Mouse (Mus musculus): ENCODE data around the gene Nfkbil1.

Nfkbil1 gene

DNA sequence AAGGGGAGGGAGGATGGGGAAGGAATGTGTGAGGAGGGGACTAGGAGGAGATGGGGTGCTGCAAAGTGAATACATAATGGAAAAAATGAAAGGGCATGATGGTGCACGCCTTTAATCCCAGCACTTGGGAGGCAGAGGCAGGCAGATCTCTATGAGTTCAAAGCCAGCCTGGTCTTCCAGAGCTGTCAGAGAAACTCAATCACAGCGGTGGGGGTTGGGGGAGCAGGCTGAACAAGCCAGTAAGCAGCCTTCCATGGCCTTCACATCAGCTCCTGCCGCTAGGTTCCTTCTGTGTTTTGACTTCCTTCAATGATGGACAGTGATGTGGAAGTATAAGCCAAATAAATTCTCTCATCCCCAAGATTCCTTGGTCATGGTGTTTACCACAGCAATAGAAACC, 19.7 kb upstream of the Nfkbil1 start:
- intact Hi-C loops (cut with DNase I), result no loop called here

DNA sequence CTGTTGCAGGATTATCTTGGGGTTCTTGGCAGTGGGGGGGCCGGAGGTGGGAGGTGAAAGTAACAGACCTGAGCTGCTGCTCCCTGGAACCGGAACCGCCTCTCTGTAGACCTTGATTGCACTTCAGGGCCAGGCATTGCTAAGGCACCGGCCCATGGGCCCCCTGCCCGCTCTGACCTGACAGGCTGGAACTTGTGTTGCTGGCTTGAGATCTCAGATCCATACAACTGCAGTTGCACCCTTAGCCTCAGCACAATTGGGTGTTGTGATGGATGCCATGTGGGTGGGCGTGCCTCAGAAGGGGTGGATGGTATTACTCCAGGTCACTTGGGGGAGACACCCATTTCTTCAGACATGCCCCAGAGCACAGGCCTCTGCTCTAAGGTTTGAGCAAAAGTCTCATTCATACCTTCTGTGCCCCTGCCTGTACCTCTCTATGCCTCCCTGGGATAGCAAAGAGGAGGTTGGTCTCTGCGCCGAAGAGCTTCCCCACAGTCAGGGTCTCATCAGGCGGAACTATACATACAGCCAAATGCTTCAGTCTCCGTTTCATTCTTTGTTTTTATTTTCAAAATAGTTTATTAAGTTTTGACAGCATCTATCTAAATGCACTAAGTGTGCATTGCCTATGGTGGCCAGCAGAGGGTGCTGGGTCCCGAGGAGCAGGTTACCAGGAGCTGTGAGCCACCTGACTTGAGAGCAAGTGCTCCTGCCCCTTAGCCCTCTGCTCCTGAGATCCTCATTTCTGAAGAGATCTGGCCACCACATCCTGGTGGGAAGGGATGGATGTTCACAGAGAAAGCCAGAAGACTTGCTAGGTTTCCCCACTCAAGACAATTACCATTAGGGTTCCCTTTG, 18.9 kb upstream of the Nfkbil1 start:
- intact Hi-C loops (cut with DNase I), result no loop called here

DNA sequence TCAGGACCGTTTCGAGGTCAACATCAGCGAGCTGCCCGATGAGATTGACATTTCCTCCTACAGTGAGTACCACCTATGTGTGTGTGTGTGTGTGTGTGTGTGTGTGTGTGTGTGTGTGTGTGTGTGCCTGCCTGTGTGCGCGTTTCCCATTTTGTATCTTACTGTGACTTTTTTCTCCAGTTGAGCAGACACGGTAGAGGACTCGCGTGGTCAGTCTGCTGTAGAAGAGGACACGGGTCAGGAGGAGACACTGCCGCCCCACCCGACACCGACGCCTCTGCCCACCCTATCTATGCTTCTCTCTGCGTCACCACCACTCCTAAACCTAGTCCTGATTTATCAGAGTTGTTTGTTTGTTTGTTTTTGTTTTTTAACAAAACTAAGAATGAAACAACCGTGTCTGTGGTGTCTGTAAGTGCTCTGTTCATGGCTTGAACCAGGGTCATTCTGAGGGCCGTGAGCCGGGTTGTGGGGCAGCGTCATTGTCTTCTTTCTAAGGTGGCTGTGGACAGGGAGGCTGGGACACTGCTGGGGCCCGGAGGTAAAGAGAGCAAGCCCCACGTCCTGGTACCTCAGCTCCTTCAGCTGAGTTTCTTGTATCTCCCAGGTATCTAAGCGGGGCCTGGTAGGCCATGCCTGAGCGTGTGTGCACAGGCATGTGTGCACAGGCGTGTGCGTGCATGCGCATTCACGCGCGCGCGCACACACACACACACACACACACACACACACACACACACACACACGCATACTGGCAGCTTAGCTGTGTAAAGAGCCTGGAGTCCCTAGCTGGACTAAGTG, 17.9 kb upstream of the Nfkbil1 start:
- intact Hi-C loops (cut with DNase I), result no loop called here

DNA sequence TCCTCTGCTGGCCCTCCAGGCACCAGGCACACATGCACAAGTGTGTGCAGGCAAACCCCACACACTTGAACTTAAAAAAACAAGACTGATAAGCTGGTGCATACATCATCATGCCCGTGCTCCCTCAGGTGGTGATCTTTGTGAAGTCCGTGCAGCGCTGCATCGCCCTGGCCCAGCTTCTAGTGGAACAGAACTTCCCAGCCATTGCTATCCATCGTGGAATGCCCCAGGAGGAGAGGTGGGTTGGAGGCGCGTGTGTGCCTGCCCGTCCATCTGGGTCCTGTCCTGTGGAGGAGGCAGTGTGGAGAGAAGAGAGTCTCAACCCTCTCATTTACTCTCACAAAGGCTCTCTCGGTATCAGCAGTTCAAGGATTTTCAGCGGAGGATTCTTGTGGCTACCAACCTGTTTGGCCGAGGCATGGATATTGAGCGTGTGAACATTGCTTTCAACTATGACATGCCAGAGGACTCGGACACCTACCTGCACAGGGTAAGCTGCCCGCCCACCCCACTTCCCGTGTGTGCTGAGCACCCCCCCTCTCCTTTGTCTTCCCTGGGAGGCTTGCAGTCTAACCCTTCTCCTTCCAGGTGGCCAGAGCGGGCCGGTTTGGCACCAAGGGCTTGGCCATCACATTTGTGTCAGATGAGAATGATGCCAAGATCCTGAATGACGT, 17.2 kb upstream of the Nfkbil1 start:
- intact Hi-C loops (cut with DNase I), result no loop called here

DNA sequence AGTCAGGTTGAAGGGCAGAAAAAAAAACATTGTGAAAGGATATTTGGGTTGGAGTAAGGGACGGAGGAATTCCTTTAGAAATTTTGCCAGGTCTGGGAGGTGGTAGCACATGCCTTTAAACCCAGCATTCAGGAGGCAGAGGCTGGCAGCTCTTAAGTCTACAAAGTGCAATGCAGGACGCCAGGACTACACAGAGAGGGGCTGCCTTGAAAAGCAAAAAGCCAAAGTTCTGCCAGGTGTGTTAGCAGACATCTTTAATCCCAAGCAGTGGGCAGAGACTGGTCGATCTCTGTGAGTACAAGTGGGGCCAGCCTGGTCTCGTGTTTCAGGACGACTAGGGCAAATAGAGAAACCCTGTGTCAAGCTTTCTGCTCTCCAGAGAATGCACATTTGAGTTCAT, 16.4 kb upstream of the Nfkbil1 start:
- intact Hi-C loops (cut with DNase I), result no loop called here

DNA sequence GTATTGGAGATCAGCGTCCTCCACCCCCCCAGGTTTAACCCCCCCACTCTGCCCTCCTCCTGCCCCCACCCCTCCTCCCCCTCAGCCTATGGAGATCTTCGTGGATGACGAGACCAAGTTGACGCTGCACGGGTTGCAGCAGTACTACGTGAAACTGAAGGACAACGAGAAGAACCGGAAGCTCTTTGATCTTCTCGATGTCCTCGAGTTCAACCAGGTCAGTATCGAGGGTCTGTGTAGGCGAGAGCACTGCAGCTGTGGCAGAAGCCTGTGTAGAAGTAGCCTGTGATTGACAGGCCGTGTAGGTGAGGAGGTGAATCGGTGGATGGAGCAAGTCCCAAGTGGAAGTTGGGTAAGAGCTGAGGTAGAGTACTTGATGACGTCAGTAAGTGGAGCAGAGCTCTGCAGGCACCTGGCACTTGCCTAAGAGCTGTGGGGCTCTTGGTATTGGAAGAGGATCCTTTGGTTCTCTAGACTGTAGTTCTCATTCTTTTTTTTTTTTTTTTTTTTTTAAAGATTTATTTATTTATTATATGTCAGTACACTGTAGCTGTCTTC, 15.6 kb upstream of the Nfkbil1 start:
- intact Hi-C loops (cut with DNase I), result no loop called here

DNA sequence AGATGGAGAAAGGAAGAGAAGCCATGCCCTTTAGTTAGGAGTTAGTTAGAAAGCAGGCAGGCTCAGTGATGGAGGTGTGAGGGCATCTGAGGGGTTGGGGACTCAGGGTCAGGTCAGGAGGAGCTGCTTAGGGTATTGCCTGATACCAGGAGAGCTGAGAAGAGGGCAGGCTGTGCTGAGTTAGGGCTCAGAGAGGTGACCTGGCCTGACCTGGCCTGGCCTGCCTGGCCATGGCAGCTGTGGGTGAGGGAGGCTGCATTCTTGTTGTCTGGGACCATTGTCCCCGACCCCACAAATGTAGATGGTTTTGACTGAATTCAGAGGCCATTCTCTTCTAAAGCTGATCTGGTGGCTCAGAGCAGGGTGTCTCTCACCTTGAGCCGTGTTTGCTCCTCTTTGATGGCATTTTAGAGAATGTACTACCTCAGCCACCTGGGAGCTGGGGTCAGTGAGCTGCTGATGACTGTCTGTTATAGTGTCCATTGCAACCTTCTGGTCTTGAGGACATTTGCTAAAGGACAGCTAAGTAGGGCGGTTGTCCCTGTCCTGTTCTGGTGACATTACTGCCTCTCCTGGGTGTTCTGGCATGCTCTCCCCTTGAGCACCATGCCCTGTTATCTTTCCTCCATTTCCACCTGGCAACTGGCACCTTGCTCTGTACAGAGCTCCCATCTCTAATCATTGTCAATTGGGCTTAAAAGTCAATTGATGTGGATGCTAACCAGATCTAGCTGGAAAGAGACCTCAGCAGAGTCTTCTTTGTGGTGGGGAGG, 14.9 kb upstream of the Nfkbil1 start:
- intact Hi-C loops (cut with DNase I), result no loop called here

DNA sequence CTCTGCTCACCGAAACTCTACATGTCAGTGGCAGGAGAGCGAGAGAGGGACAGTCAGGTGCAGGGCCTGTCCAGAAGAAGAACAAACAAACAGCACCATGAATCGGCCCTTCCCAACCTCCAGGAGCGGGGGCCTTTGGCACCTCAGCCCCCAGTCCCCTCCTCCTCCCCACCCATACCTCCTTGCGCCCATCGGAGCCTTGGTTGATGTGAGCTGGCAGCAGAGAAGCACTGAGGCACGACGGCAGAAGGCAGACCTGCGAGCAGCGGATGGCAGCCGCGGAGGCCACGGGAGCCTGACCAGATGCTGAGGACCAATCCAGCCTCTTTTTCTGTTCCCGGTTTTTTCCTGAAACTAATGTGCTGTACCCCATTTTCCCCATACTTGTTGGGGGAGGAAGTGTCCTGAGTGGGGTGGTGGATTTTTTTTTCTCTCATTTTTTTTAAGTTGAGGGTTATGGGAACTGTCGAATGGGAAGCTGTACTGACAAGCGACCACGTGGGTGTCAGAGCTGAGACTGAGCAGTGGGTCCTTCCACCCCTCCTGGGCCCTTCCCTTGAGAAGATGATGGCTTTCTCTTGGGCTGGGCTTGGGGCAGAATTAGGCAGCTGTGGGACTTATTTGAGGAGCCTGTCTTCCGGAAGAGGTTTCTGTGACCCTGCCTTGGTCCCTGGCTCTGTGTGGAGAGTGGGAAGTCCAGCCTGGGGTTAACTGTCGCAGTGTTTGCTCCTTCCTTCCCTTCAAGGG, 14.0 kb upstream of the Nfkbil1 start:
- intact Hi-C loops (cut with DNase I), result loop anchor here (5.0 kb wide), 1 partner anchor 43 kb away; no protein-coding TSS in a partner anchor

DNA sequence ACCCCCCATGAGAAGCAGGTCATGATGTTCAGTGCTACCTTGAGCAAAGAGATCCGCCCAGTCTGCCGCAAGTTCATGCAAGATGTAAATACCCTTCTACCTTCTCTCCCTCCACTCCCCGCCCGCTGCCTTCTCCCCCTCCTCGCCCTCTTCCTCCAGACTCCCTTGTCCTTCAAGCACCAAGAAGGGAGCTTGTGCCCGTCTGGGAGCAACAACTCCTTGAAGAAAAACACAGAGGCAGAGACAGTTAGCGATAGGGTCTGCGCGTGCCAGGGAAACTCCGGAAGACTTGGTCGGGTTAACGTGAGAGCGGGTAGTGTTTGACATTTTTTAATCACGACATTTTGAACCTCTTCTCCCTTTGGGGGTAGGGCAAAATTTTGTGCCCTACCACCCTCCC, 13.4 kb upstream of the Nfkbil1 start:
- intact Hi-C loops (cut with DNase I), result loop anchor here (5.0 kb wide), 1 partner anchor 43 kb away; no protein-coding TSS in a partner anchor

DNA sequence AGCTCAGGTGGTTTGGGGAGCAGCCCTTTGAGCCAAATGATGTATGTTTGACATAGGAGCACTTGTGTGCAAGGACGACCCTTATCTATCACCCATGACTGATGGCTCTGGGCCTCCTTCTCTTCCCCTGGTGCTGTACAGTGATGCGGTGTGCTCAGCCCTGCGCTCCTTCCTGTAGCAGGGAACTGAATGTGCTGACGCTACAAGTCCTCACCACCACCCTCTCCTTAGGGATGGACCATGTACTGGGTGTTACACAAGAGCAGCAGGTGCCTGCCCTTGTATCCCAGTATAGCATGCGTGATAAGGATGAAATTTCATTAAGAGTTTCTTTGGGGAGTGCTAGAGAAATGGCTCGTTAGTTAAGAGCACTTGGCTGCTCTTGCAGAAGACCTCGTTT, 11.6 kb upstream of the Nfkbil1 start:
- intact Hi-C loops (cut with DNase I), result loop anchor here (5.0 kb wide), 1 partner anchor 45 kb away; no protein-coding TSS in a partner anchor

DNA sequence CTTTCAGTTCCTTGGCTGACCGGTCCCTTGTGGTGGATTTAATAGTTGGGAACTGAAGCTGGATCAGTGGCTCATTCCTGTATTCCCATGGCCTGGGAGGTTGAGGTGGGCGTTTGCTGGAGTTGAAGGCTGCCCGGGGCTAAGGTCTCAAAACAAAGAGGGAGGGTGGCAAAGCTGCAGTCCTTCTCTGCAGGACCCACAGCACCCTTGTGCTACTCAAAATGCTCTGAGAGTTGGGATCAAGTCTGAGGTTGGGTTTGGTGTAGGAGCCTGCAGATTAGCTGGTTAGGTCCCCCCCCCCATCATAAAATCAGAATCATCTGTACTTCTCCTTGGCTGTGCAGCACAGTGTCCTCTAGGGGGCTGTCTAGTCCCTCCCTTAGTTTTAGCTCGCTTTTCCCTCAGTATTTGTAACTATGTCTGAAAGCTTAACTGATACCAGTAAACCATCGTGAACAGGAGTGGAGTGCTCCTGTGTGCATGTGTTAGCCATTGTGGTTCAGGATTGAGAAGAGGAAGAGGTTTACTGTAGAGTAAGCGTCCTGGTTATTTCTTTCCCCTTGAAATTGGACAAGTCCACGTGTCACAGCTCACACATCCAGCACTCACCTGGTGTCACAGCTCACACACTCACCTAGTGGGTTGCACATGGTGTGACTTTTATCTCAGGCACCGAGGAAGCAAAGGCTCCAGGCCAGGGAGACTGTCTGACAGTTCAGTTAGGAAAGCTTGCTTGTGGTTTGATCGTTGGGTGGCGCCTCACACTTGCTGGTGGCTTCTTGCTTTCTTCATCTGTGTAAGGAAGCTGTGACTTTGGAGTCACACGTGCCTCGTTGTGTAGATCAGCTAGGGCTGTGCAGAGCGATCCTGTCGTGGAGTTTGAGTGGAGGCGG, 10.4 kb upstream of the Nfkbil1 start:
- intact Hi-C loops (cut with DNase I), result loop anchor here (5.0 kb wide), 1 partner anchor 46 kb away; no protein-coding TSS in a partner anchor

DNA sequence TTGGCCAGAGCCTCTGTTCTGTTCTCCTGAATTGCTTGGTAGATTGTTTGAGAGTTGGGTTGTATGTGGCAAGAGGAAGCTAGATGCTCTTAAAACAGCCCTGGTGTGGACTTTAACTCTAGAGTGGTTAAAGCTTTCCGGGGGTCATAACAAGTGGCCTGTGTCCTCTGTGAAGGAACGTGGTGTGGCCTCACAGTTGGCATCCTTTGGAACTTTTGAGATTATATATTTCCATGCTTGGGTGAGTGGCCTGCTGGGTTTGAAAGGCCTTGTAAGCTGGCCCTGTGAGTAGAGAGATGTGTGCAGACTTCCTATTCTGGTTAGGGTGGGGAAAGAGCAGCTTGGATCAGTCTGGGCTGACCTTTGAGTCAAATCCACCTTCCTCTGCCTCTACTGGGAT, 9.4 kb upstream of the Nfkbil1 start:
- intact Hi-C loops (cut with DNase I), result loop anchor here (5.0 kb wide), 1 partner anchor 47 kb away; no protein-coding TSS in a partner anchor

DNA sequence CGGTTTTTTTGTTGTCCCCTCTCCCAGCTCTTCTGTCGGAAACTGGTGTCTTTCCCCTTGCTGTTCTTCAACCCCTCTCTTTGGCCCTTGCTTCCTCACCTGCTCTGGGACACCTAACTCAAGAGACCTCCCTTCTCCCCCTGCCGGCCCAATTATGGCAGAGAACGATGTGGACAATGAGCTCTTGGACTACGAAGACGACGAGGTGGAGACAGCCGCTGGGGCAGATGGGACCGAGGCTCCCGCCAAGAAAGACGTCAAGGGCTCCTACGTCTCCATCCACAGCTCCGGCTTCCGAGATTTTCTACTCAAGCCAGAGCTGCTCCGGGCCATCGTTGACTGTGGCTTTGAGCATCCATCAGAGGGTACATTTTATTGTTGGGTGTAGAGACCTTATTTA, 7.5 kb upstream of the Nfkbil1 start:
- intact Hi-C loops (cut with DNase I), result no loop called here

DNA sequence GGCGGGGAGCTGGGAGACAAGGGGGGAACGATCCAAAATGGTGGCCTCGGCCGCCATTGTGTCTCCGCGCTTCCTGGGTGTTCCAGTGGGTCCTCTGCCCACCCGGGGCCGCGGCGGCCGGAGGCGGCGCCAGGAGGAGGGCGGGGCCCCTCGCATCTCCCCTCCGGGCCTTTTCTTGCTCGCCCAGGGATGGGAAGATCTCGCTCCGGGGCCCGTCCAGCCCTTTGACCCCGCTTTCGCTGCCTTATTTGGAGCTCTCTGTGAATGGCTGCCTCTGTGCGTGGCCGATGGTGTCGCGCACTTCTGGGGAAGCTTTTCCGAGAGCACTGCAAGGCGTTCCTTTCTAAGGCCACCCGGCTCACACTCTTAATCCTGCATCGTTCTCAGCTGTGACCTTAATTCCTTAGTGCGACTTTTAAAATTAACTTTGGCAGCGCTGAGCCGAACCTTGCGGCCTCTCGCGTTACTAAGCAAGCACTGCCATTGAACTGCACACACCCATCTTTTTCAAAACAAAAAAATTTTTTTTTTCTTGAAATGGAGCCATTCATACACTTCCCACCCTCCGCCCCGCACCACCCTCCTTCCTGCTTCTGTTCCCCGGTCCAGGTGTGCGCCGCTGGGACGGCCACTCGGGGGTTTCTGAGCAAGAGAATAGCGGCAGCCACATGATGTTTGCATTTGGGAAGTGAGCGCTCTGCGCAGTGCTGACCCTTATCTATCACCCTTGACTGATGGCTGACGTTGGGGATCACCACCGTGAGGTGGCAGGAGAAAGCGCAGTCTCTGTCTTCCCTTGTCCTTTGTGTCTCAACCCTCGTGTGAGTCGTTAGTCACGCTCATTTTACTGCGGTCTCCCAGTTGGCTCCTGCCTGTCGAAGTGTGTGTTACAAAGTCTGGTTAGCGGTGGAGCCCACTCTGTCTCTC, 6.7 kb upstream of the Nfkbil1 start:
- intact Hi-C loops (cut with DNase I), result no loop called here

DNA sequence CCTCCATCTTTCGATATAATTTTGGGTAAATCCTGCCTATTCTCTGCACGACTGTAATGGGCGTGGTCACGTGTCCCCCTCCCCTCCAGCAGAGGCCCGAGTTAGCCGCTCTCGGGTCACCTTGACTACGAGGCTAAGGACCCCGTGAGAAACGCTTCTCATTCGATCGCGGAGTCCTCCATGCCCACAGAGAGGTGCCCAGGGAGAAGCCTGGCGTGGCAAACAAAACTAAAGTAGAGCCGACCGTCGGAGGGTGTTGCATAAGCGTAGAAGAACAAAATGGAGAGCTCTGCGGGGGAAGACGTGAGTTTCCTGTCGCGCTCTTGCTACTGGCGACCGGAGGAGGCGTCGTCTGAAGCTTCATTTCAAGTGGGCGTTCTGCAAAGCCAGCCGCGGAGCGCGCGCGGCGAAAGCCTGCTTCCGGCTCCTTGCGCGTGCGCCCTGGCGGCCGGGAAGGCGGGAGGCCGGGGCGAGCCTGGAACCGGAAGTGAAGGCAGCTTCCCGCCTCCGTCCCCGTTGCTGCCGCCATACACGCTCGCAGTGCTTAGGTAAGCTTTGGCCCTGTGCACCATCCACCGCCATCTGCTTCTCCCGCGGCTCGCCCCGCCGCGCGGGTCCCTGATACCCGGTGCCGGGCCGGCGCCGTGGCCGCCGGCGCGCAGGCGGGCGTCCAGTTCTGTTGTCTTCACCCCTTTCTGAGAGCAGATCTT, 5.9 kb upstream of the Nfkbil1 start, which contains the start of gene Ddx39b:
Gene Ddx39b (plus strand): TSS at position 442 of the 710 bp plus-strand sequence.
- intact Hi-C loops (cut with DNase I), result no loop called here

DNA sequence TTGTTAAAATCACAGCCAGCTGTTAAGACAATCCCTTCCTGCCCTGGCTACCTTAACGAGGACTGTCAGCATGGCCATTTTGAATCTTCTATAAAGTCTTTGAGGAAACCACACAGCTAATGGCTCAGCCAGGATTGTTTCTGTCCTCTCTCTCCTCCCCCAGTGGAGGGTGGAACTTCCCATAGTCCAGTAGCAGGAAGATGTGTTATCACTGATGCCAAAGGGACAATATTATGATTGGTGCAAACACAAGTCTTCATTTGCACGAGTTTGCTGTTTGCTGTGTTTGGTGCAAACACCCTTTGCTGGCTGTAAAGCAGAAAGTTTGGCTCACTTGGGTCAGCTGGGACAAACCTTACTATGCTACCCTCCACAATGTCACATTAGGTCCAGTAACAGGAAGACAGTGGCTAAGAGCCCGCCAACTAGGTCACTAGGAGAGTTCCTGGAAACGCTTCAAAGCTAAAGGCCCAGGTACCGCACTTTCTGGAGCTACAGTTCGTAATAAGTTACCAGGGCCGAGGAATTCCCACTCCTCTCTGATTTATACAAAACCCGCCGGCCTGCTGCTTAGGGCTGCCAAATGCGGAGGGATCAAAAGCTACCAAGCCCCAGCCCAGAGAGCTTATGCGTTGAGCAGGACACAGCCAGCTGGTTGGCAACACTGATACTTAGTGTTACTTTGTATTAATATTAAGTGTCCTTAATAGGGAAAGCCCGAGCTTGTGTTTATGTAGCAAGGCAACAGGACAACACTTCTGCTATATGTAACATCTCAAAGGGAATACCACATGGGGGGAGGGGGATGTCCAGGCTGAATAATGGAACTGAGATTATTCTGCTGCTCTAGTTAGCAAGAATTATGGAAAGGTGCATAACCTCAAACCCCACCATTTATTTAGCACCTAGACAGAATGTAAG, 5.1 kb upstream of the Nfkbil1 start:
- intact Hi-C loops (cut with DNase I), result no loop called here
